Comparison of ENCODE assay signal across 21 mouse cellular contexts in the genomic region with DNA sequence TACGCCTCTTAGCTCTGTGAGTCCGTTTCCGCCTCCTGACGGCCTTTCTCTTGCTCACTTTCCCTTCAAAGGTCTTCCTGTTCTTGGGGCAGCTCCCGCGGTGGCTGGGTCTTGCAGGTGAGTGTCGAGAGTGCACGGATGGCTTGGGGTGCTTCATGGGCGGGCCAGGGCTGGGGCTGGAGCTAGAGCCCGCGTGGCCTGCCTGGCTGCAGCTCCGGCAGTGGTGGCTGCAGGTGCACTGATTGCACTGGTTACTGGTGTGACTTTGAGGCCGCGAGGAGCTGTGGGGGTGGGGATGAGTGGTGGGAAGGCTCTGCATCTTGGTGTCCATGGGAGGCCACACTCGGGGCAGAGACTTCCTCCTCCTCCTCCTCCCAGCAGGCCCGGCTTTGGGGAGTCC. TPM values are rescaled to one million over a fixed set of nuclear protein-coding genes. Genes with fewer than 3 reads are reported as not detected.
DNase-seq lines count a peak whose midpoint lies in the region; ATAC-seq lines count a peak whose summit lies in the region.
"Had no signal": no experiment of that assay in that cellular context is flagged by ENCODE, and none has a peak within 500 bp of the region (broad histone marks: within the 10 kb centered on the region; RNA-seq: fewer than 3 reads in every experiment).

A gene (minus strand): TSS at position 390 of the 400 bp plus-strand sequence.

- ATAC-seq in forebrain, embryonic 15.5 days (replicated peaks) = no peak
- ATAC-seq in limb, embryonic 15.5 days (ENCODE audit: insufficient number of reproducible peaks, low FRiP score, low TSS enrichment, low read depth) = no peak
- no peak for ATAC-seq in heart, embryonic 12.5 days (ENCODE audit: insufficient number of reproducible peaks, low FRiP score)
- ATAC-seq: intestine, postnatal 0 days; midbrain, embryonic 16.5 days had no signal

- H3K27me3 ChIP-seq in forebrain, embryonic 10.5 days (ENCODE audit: poor library complexity, severe bottlenecking) = peaks cover 26% of the 10 kb centered on the region
- peaks cover 8% of the 10 kb centered on the region; the same call in 1 of the 2 replicates for H3K27me3 ChIP-seq in forebrain, embryonic 15.5 days
- no peaks in the 10 kb centered on the region for H3K27me3 ChIP-seq in limb, embryonic 15.5 days
- peaks cover 38% of the 10 kb centered on the region for H3K27me3 ChIP-seq in heart, embryonic 12.5 days (replicated peaks)

- no peaks in the 10 kb centered on the region for H3K9me3 ChIP-seq in forebrain, embryonic 10.5 days
- H3K9me3 ChIP-seq in forebrain, embryonic 15.5 days = no peaks in the 10 kb centered on the region
- H3K9me3 ChIP-seq in limb, embryonic 15.5 days = no peaks in the 10 kb centered on the region
- H3K9me3 ChIP-seq in heart, embryonic 12.5 days (replicated peaks) = no peaks in the 10 kb centered on the region

- H3K36me3 ChIP-seq in forebrain, embryonic 10.5 days (replicated peaks) = no peaks in the 10 kb centered on the region
- H3K36me3 ChIP-seq in forebrain, embryonic 15.5 days = no peaks in the 10 kb centered on the region
- no peaks in the 10 kb centered on the region for H3K36me3 ChIP-seq in limb, embryonic 15.5 days
- H3K36me3 ChIP-seq in heart, embryonic 12.5 days = no peaks in the 10 kb centered on the region

- H3K4me1 ChIP-seq in forebrain, embryonic 10.5 days = peaks cover 50% of the 10 kb centered on the region
- H3K4me1 ChIP-seq in forebrain, embryonic 15.5 days = peaks cover 19% of the 10 kb centered on the region
- peaks cover 34% of the 10 kb centered on the region for H3K4me1 ChIP-seq in limb, embryonic 15.5 days
- peaks cover 25% of the 10 kb centered on the region for H3K4me1 ChIP-seq in heart, embryonic 12.5 days (replicated peaks)

- H3K4me2 ChIP-seq in forebrain, embryonic 15.5 days (replicated peaks) = no peak within 1 kb of the TSS
- H3K4me2 ChIP-seq in limb, embryonic 15.5 days = no peak within 1 kb of the TSS
- H3K4me2 ChIP-seq in heart, embryonic 12.5 days = no peak within 1 kb of the TSS

- no peak within 1 kb of the TSS for H3K9ac ChIP-seq in forebrain, embryonic 15.5 days (replicated peaks)
- no peak within 1 kb of the TSS for H3K9ac ChIP-seq in limb, embryonic 15.5 days
- H3K9ac ChIP-seq in heart, embryonic 12.5 days = no peak within 1 kb of the TSS

- no peak within 1 kb of the TSS for H3K4me3 ChIP-seq in forebrain, embryonic 10.5 days
- no peak within 1 kb of the TSS for H3K4me3 ChIP-seq in forebrain, embryonic 15.5 days
- no peak within 1 kb of the TSS for H3K4me3 ChIP-seq in limb, embryonic 15.5 days
- H3K4me3 ChIP-seq in heart, embryonic 12.5 days = no peak within 1 kb of the TSS
- H3K4me3 ChIP-seq: heart, adult 2 months had no signal

- DNase-seq in forebrain, embryonic 10.5 days (ENCODE audit: extremely low spot score, low spot score) = no peak
- peak; percentile 63 for DNase-seq in CD4-positive helper T cell, adult 2 months (ENCODE audit: low read depth, low spot score)
- DNase-seq in T-cell, adult 2 months (ENCODE audit: low spot score) = peak; percentile 45
- no peak for DNase-seq in ovary, postnatal 14 days (ENCODE audit: low spot score)
- DNase-seq in left cerebral cortex, postnatal 25 days (ENCODE audit: low spot score in 2 of 2) = no peak
- DNase-seq: cerebellum, adult 8-10 months; heart, adult 2 months; heart, postnatal 4 days; kidney, postnatal 36 days; liver; lung, adult 2 months had no signal

- peak within 1 kb of the TSS; percentile 15; the same call in 1 of the 2 replicates for H3K27ac ChIP-seq in forebrain, embryonic 10.5 days
- no peak within 1 kb of the TSS for H3K27ac ChIP-seq in forebrain, embryonic 15.5 days (replicated peaks)
- H3K27ac ChIP-seq in limb, embryonic 15.5 days = peak within 1 kb of the TSS; percentile 100
- no peak within 1 kb of the TSS for H3K27ac ChIP-seq in heart, embryonic 12.5 days (ENCODE audit: poor library complexity, severe bottlenecking)

- WGBS in forebrain, embryonic 10.5 days = 47% methylated on average over 16 of the region's 16 CpGs
- 60% methylated on average over 16 of the region's 16 CpGs for WGBS in forebrain, embryonic 15.5 days
- WGBS in limb, embryonic 15.5 days = 49% methylated on average over 16 of the region's 16 CpGs
- 53% methylated on average over 16 of the region's 16 CpGs for WGBS in heart, embryonic 12.5 days

- intact Hi-C loops in left cerebral cortex, postnatal 25 days (cut with DNase I) = loop anchor here (5.0 kb wide), 3 partner anchors 126 to 201 kb away; no protein-coding TSS in a partner anchor

RNA-seq across cellular contexts. Expression of the gene that starts here (rescaled TPM):
- not detected in 2 replicates for polyA plus RNA-seq in forebrain, embryonic 10.5 days (2016; fragmentation: Nextera tagmentation; extraction: Ambion mirVana)
- polyA plus RNA-seq in forebrain, embryonic 15.5 days (2015; fragmentation: Nextera tagmentation; extraction: Ambion mirVana) = not detected in 2 replicates
- polyA plus RNA-seq in limb, embryonic 15.5 days (2015; fragmentation: Nextera tagmentation; extraction: Ambion mirVana) = not detected in 2 replicates
- polyA plus RNA-seq in heart, embryonic 12.5 days (2016; fragmentation: Nextera tagmentation; extraction: Ambion mirVana) = not detected in 2 replicates
- total RNA-seq in left cerebral cortex, postnatal 25 days (2021) = not detected
- total RNA-seq: heart, adult 2 months; heart, postnatal 4 days; layer of hippocampus, postnatal 14 days; megakaryocyte progenitor cell, adult 5-6 weeks had no signal
- polyA plus RNA-seq: brain, embryonic 14.5 days; forebrain, embryonic 11.5 days; intestine, postnatal 0 days; midbrain, embryonic 16.5 days; neural tube, embryonic 14.5 days had no signal

Comparison
In these comparisons a context has a peak if more than half of its experiments do, and no peak if none do; other contexts are left out.
1. H3K27ac ChIP-seq: peak in forebrain, embryonic 10.5 days (single experiment) and limb, embryonic 15.5 days (single experiment); none in forebrain, embryonic 15.5 days (single experiment) and heart, embryonic 12.5 days (single experiment).
2. DNase-seq: peak in CD4-positive helper T cell, adult 2 months (single experiment) and T-cell, adult 2 months (single experiment); none in forebrain, embryonic 10.5 days (single experiment), ovary, postnatal 14 days (single experiment) and left cerebral cortex, postnatal 25 days (0 of 2).